Comparison of ENCODE assay signal across 13 mouse cellular contexts in the genomic region with DNA sequence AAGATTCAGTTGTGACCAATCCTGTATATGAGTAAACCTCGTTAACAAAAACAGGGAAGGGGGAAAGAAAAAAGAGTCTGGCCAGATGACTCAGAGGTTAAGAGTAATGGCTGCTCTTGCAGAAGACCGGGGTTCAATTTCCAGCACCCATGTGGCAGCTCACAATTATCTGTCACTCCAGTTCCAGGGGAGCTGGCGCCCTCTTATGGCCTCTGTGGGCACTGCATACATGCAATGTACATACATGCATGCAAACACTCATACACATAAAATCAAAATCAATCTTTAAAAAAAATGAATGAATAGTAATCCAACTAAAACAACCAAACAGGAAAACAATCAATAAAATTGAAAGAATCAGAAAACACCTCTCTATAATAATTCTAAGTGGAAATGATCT. TPM values are rescaled to one million over a fixed set of nuclear protein-coding genes. Genes with fewer than 3 reads are reported as not detected.
DNase-seq lines count a peak whose midpoint lies in the region; ATAC-seq and TF ChIP-seq lines count a peak whose summit lies in the region.
"Had no signal": no experiment of that assay in that cellular context is flagged by ENCODE, and none has a peak within 500 bp of the region (broad histone marks: within the 10 kb centered on the region; RNA-seq: fewer than 3 reads in every experiment).

No protein-coding gene starts in this region.

- no peaks in the 10 kb centered on the region for H3K36me3 ChIP-seq in ES-Bruce4 (ENCODE audit: control insufficient read depth, insufficient read depth, low read length, poor library complexity, severe bottlenecking)
- no peaks in the 10 kb centered on the region for H3K36me3 ChIP-seq in liver, postnatal 0 days (replicated peaks; ENCODE audit: insufficient read depth, low read length)
- H3K36me3 ChIP-seq: hindbrain, embryonic 13.5 days had no signal

- H3K27me3 ChIP-seq in ES-Bruce4 (ENCODE audit: control insufficient read depth, insufficient read depth, low read length, poor library complexity, severe bottlenecking) = no peaks in the 10 kb centered on the region
- no peaks in the 10 kb centered on the region for H3K27me3 ChIP-seq in liver, postnatal 0 days (ENCODE audit: insufficient read depth, low read length)
- H3K27me3 ChIP-seq: hindbrain, embryonic 13.5 days had no signal

- TF ChIP-seq EP300 in ES-Bruce4 (IDR thresholded peaks at IDR 0.05; ENCODE audit: insufficient read depth, low read depth, low read length) = no peak
- no peak for TF ChIP-seq EP300 in liver, postnatal 0 days (IDR thresholded peaks at IDR 0.05; ENCODE audit: low read depth)

- intact Hi-C loops in gastrocnemius, adult 2 months (cut with DNase I) = no loop called here

- no peak overlapping the region for H3K27ac ChIP-seq in gastrocnemius, adult 2 months
- no peak overlapping the region for H3K27ac ChIP-seq in ES-Bruce4 (ENCODE audit: insufficient read depth, low read length)
- H3K27ac ChIP-seq in liver, postnatal 0 days (ENCODE audit: low read depth) = no peak overlapping the region
- H3K27ac ChIP-seq: hindbrain, embryonic 13.5 days had no signal

- H3K4me1 ChIP-seq in ES-Bruce4 (ENCODE audit: control insufficient read depth, insufficient read depth, low read length) = no peaks in the 10 kb centered on the region
- H3K4me1 ChIP-seq in liver, postnatal 0 days (ENCODE audit: insufficient read depth) = no peaks in the 10 kb centered on the region
- H3K4me1 ChIP-seq: hindbrain, embryonic 13.5 days had no signal

- TF ChIP-seq CTCF in gastrocnemius, adult 2 months (IDR thresholded peaks at IDR 0.05) = peak; percentile 58
- TF ChIP-seq CTCF in ES-Bruce4 (IDR thresholded peaks at IDR 0.05; ENCODE audit: low read depth, low read length) = peak; percentile 54
- TF ChIP-seq CTCF in liver, postnatal 0 days (IDR thresholded peaks at IDR 0.05; ENCODE audit: low read depth) = peak; percentile 40

- no peak for DNase-seq in gastrocnemius, adult 2 months
- DNase-seq in gastrocnemius, postnatal 4 days (ENCODE audit: low spot score in 2 of 2) = no peak
- DNase-seq in lung, postnatal 10 days = peak; percentile 9
- DNase-seq in lung, postnatal 4 days = no peak
- DNase-seq in liver, postnatal 0 days = peak; percentile 35
- DNase-seq in natural killer cell, adult 2 months (ENCODE audit: low spot score in 2 of 2) = no peak
- DNase-seq in right cerebral cortex, postnatal 10 days (ENCODE audit: low spot score in 2 of 2) = no peak
- DNase-seq: cerebellum, postnatal 36 days; kidney, postnatal 10 days had no signal

- ATAC-seq in liver, postnatal 0 days = no peak
- ATAC-seq: activated CD4-positive, CD25-positive, alpha-beta regulatory T cell, adult 4 months; midbrain, embryonic 16.5 days had no signal

- no peak for TF ChIP-seq POLR2A in ES-Bruce4 (IDR thresholded peaks at IDR 0.05; ENCODE audit: insufficient read depth, low read length)

- no peak overlapping the region for H3K9ac ChIP-seq in ES-Bruce4 (ENCODE audit: low read depth, poor library complexity, severe bottlenecking)
- H3K9ac ChIP-seq in liver, postnatal 0 days (replicated peaks) = no peak overlapping the region
- H3K9ac ChIP-seq: hindbrain, embryonic 13.5 days had no signal

- 61% methylated on average over 3 of the region's 3 CpGs for WGBS in liver, postnatal 0 days (ENCODE audit: insufficient replicate concordance)

- H3K9me3 ChIP-seq in ES-Bruce4 (replicated peaks; ENCODE audit: control insufficient read depth, insufficient read depth, low read length, poor library complexity, severe bottlenecking) = no peaks in the 10 kb centered on the region
- H3K9me3 ChIP-seq in liver, postnatal 0 days (ENCODE audit: low read length) = no peaks in the 10 kb centered on the region
- H3K9me3 ChIP-seq: hindbrain, embryonic 13.5 days had no signal

- no peak overlapping the region for H3K4me2 ChIP-seq in liver, postnatal 0 days (ENCODE audit: low read depth, low read length)
- H3K4me2 ChIP-seq: hindbrain, embryonic 13.5 days had no signal

- no peak overlapping the region for H3K4me3 ChIP-seq in gastrocnemius, adult 2 months
- no peak overlapping the region for H3K4me3 ChIP-seq in ES-Bruce4 (ENCODE audit: low read depth, low read length)
- no peak overlapping the region for H3K4me3 ChIP-seq in liver, postnatal 0 days (ENCODE audit: low read depth, low read length)
- H3K4me3 ChIP-seq: hindbrain, embryonic 13.5 days had no signal

RNA-seq across cellular contexts. Expression of gene Obscn, which starts 33.9 kb away (rescaled TPM):
- 1,000 to 10,000 TPM; 1,792 to 1,942 TPM for total RNA-seq in gastrocnemius, adult 2 months (2021)
- 100 to 1,000 TPM; 462 to 554 TPM for total RNA-seq in gastrocnemius, postnatal 4 days (2021)
- 0.35 and 1.3 TPM in 2 replicates for polyA plus RNA-seq in ES-Bruce4 (2011; ENCODE audit: insufficient read depth, insufficient read length, low read depth, missing spikeins)
- 0.31 and 0.49 TPM in 2 replicates for polyA plus RNA-seq in liver, postnatal 0 days (2015; fragmentation: Nextera tagmentation; extraction: Ambion mirVana)
- polyA plus RNA-seq: activated CD4-positive, CD25-positive, alpha-beta regulatory T cell, adult 4 months had no signal

Comparison
In these comparisons a context has a peak if more than half of its experiments do, and no peak if none do; other contexts are left out.
1. DNase-seq: peak in lung, postnatal 10 days (single experiment) and liver, postnatal 0 days (single experiment); none in gastrocnemius, adult 2 months (single experiment), gastrocnemius, postnatal 4 days (0 of 2), lung, postnatal 4 days (0 of 2), natural killer cell, adult 2 months (0 of 2) and right cerebral cortex, postnatal 10 days (0 of 2).
2. Peak in every context shown above with its lines, with median percentiles within 50 percentile points of each other: CTCF ChIP-seq.